Mouse (Mus musculus): ENCODE data around the gene Olfr648. TPM values are rescaled to one million over a fixed set of nuclear protein-coding genes. Genes with fewer than 3 reads are reported as not detected.

Gene Olfr648
- polyA plus RNA-seq, 1 experiment: 0.18 TPM

DNA sequence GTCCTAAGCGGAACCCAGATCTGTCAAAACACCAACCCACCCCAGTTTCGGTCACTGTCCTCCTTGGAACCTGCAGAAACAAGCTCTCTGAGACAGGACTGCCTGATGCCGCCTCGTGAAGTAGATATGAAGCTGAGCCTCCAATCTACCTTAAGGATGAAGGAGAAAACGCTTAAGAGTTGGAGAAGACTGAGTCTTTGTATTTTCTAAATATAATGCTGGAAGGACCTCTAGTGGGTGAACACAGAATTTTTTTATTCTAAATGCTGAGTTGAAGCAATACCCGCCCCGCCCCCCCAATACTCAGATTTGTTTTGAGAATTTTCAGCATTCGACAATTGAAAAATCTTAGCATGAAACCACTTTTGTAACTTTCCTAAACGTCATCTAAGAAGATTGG is 8.1 kb upstream of the Olfr648 start:
- WGBS: 63% methylated on average over 9 of the region's 9 CpGs
- no peaks in the 10 kb centered on the region for H3K4me1 ChIP-seq (ENCODE audit: control insufficient read depth, insufficient read depth, low read length)
- no peak for DNase-seq

DNA sequence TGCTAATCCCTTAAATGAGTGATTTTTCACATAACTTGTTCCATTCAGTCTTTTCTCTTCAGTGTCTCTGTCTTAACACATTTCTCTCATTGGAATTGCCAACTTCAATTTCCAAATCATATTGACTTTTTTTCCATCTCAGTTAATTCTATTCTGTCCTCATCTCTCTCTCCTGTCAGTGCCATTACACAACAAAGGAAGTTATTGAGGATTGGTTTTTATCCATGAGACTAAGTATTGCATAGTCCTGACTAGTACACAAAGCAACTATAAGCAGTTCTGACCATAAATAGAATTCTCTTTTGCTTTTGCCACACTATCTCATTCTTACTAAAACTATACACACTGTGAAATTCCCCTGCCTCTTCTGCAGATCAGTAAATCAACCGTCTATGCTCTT is 4.1 kb downstream of the Olfr648 start:
- H3K27me3 ChIP-seq (ENCODE audit: control insufficient read depth, insufficient read depth, low read length): no peaks in the 10 kb centered on the region
- H3K4me3 ChIP-seq (replicated peaks; ENCODE audit: insufficient read depth, low read depth, low read length): no peak overlapping the region
- no peak overlapping the region for H3K27ac ChIP-seq (ENCODE audit: insufficient read depth, low read length)
- no peak for DNase-seq
- H3K4me1 ChIP-seq (ENCODE audit: control insufficient read depth, insufficient read depth, low read length): no peaks in the 10 kb centered on the region
- WGBS: 61% methylated on average over 1 of the region's 1 CpGs
- TF ChIP-seq CTCF (IDR thresholded peaks at IDR 0.05; ENCODE audit: borderline replicate concordance, insufficient read depth, low read depth, low read length): no peak
- TF ChIP-seq POLR2A (IDR thresholded peaks at IDR 0.05; ENCODE audit: borderline replicate concordance, insufficient read depth, low read length): no peak

More for the DNA sequence above, 8.1 kb upstream of the Olfr648 start:
- Histone ChIP-seq H3K27ac (ENCODE audit: insufficient read depth, low read length) (no peak overlapping the region), H3K4me3 (replicated peaks; ENCODE audit: insufficient read depth, low read depth, low read length) (no peak overlapping the region), H3K27me3 (ENCODE audit: control insufficient read depth, insufficient read depth, low read length) (no peaks in the 10 kb centered on the region)
- TF ChIP-seq CTCF (IDR thresholded peaks at IDR 0.05; ENCODE audit: borderline replicate concordance, insufficient read depth, low read depth, low read length) (no peak), POLR2A (IDR thresholded peaks at IDR 0.05; ENCODE audit: borderline replicate concordance, insufficient read depth, low read length) (no peak)

DNA sequence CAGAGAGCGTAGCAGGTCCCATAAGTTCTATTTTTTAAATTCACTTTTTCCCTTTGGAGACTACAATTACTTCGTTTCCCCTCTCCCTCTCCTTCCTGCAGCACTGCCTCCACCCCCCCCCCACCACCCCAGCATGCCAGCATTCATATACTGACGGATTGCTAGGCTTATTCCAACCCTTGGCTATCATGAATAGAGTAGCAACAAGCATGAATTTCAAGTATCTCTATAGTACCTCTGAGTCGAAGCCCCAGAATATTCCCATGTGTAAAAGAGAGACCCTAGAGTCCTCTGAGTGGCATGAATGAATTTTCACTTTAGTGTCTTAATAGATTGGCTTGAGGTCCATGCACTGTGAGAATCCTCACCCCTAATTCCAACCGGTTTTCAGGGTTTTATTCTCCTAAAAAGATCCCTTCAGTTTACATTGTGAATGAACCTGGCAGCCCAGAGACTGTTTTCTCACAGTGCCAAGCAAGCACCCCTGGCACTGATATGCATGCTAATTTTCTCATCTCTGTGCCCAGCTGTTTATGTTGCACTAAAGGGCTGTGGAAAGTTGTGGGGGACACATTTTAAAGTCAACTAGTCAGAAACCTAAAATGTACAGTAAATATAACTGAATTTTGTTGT is 4.7 kb downstream of the Olfr648 start:
- WGBS: 43% methylated on average over 5 of the region's 5 CpGs
- no peak for TF ChIP-seq CTCF (IDR thresholded peaks at IDR 0.05; ENCODE audit: borderline replicate concordance, insufficient read depth, low read depth, low read length)
- TF ChIP-seq POLR2A (IDR thresholded peaks at IDR 0.05; ENCODE audit: borderline replicate concordance, insufficient read depth, low read length): no peak
- Histone ChIP-seq H3K4me3 (replicated peaks; ENCODE audit: insufficient read depth, low read depth, low read length) (no peak overlapping the region), H3K4me1 (ENCODE audit: control insufficient read depth, insufficient read depth, low read length) (no peaks in the 10 kb centered on the region), H3K27me3 (ENCODE audit: control insufficient read depth, insufficient read depth, low read length) (no peaks in the 10 kb centered on the region), H3K27ac (ENCODE audit: insufficient read depth, low read length) (no peak overlapping the region)
- no peak for DNase-seq

DNA sequence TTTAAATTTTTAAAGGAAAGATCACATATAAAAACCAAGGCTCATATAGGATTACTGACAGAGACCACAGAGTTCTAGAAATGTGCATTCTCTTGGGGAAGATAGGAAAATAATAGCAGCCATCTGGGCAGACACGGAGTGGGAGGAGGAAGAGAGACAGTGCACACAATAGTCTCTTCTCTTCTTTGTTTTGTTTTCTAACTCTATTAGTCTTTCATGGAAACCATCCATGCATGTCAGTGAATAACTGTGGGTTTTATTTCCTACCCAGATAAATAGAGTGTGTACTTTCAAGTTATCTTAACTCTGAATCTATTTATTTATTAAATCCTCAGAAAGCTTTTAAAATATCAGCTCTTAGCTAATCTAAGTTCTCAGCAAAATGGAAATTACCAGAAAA is 8.1 kb downstream of the Olfr648 start:
- 10% methylated on average over 1 of the region's 1 CpGs for WGBS
- Histone ChIP-seq H3K27me3 (ENCODE audit: control insufficient read depth, insufficient read depth, low read length) (no peaks in the 10 kb centered on the region), H3K4me1 (ENCODE audit: control insufficient read depth, insufficient read depth, low read length) (no peaks in the 10 kb centered on the region), H3K27ac (ENCODE audit: insufficient read depth, low read length) (no peak overlapping the region), H3K4me3 (replicated peaks; ENCODE audit: insufficient read depth, low read depth, low read length) (no peak overlapping the region)
- TF ChIP-seq CTCF (IDR thresholded peaks at IDR 0.05; ENCODE audit: borderline replicate concordance, insufficient read depth, low read depth, low read length) (no peak), POLR2A (IDR thresholded peaks at IDR 0.05; ENCODE audit: borderline replicate concordance, insufficient read depth, low read length) (no peak)
- no peak for DNase-seq

DNA sequence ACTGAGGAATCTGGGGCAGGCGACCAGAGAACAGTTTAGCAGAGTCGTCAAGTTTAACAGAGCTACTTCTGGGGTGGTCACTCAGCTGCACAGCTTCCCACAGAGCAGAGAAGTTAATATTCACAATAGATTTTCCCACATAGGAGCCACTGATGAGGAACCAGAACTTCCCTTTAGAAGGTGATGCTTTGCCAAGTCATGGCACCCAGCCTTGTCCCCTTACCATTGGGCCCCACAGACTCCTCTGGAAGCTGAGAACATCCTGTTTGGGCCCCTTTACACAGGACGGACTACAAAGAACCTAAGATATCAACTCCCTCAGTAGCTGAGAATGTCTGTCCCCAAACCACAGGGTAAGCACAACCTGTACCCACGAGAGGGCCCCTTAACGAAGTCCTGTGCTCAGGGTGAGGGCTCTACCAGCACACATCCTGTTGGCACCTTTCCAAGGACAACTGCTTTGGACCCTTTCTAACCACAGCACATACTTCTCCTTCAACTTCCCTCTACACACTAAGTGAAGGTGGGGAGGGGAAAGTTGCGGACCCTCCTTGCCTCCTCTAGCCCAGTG is 13.5 kb downstream of the Olfr648 start:
- no peak for DNase-seq
- TF ChIP-seq CTCF (IDR thresholded peaks at IDR 0.05; ENCODE audit: borderline replicate concordance, insufficient read depth, low read depth, low read length) (no peak), POLR2A (IDR thresholded peaks at IDR 0.05; ENCODE audit: borderline replicate concordance, insufficient read depth, low read length) (no peak)
- H3K27ac ChIP-seq (ENCODE audit: insufficient read depth, low read length): no peak overlapping the region
- no peak overlapping the region for H3K4me3 ChIP-seq (replicated peaks; ENCODE audit: insufficient read depth, low read depth, low read length)
- H3K27me3 ChIP-seq (ENCODE audit: control insufficient read depth, insufficient read depth, low read length): no peaks in the 10 kb centered on the region
- no peaks in the 10 kb centered on the region for H3K4me1 ChIP-seq (ENCODE audit: control insufficient read depth, insufficient read depth, low read length)
- 73% methylated on average over 6 of the region's 6 CpGs for WGBS

DNA sequence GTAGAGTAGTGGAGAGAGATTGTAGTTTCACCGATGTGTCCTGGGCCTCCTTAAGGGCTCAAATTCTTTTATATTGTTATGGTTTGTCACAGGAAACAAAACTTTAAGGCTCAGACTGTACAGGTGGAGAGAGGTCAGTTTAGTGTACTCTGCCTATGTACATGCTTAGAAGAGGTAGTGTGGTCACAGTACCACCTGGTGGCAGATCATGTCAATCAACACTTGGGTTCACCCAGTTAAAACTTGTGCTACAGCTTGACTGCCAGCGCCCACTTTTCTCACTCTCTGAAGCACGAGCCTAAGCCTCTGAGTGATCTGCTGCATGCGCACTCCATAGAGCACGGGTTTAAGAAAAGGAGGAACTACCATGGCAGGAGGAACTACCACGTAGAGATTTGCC is 16.1 kb downstream of the Olfr648 start:
- Histone ChIP-seq H3K4me3 (replicated peaks; ENCODE audit: insufficient read depth, low read depth, low read length) (no peak overlapping the region), H3K4me1 (ENCODE audit: control insufficient read depth, insufficient read depth, low read length) (no peaks in the 10 kb centered on the region), H3K27ac (ENCODE audit: insufficient read depth, low read length) (no peak overlapping the region), H3K27me3 (ENCODE audit: control insufficient read depth, insufficient read depth, low read length) (no peaks in the 10 kb centered on the region)
- no peak for TF ChIP-seq CTCF (IDR thresholded peaks at IDR 0.05; ENCODE audit: borderline replicate concordance, insufficient read depth, low read depth, low read length)
- no peak for TF ChIP-seq POLR2A (IDR thresholded peaks at IDR 0.05; ENCODE audit: borderline replicate concordance, insufficient read depth, low read length)
- no peak for DNase-seq
- 85% methylated on average over 6 of the region's 6 CpGs for WGBS

DNA sequence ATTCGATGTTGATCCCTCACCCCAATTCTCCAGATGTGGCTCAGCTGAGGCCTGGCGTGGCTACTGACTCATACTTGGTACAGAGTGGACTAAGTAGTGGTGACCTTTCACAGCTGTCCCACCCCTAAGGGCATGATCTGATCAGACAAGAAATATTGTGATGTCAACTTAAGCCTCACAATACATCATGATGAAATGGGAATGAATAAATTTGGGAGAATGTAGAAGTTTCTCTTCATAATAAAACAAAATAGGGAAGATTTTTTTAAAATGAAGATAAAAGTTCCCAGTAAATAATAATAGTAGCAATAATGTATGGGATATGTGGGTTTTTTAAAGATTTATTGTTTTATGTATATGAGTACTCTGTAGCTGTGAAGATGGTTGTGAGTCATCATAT is 32.7 kb downstream of the Olfr648 start, which contains the start of gene Ubqlnl:
Gene Ubqlnl, minus strand, starts transcription at position 101 of the 400 bp plus-strand sequence.
- no peak for TF ChIP-seq POLR2A (IDR thresholded peaks at IDR 0.05; ENCODE audit: borderline replicate concordance, insufficient read depth, low read length)
- TF ChIP-seq CTCF (IDR thresholded peaks at IDR 0.05; ENCODE audit: borderline replicate concordance, insufficient read depth, low read depth, low read length): no peak
- H3K4me1 ChIP-seq (ENCODE audit: control insufficient read depth, insufficient read depth, low read length): no peaks in the 10 kb centered on the region
- H3K27me3 ChIP-seq (ENCODE audit: control insufficient read depth, insufficient read depth, low read length): no peaks in the 10 kb centered on the region
- no peak for DNase-seq
- WGBS: 90% methylated on average over 2 of the region's 2 CpGs
- no peak within 1 kb of the TSS for H3K4me3 ChIP-seq (replicated peaks; ENCODE audit: insufficient read depth, low read depth, low read length)
- no peak within 1 kb of the TSS for H3K27ac ChIP-seq (ENCODE audit: insufficient read depth, low read length)

DNA sequence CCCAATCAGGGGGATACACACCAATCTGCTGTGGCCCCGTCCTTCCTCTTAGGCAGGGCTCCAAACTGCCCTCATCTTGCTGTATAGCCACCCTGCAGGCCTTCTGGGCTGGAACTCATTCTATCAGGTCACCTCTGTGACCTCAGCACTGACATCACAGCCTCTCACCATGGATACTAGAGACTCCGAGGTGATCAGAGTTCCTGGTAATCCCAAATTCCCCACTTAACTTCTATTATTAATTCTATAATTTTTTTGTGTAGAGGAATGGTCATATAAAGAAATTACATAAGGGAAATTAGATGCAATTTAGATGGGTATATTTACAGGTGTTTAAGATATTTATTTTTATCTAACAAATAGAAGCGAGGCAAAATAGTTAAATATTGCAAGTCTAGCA is 40.0 kb downstream of the Olfr648 start, which contains the start of gene Ubqln3:
Gene Ubqln3, minus strand, starts transcription at position 101 of the 400 bp plus-strand sequence.
- Histone ChIP-seq H3K27me3 (ENCODE audit: control insufficient read depth, insufficient read depth, low read length) (no peaks in the 10 kb centered on the region), H3K27ac (ENCODE audit: insufficient read depth, low read length) (no peak within 1 kb of the TSS), H3K4me1 (ENCODE audit: control insufficient read depth, insufficient read depth, low read length) (no peaks in the 10 kb centered on the region), H3K4me3 (replicated peaks; ENCODE audit: insufficient read depth, low read depth, low read length) (no peak within 1 kb of the TSS)
- 55% methylated on average over 3 of the region's 3 CpGs for WGBS
- TF ChIP-seq CTCF (IDR thresholded peaks at IDR 0.05; ENCODE audit: borderline replicate concordance, insufficient read depth, low read depth, low read length) (no peak), POLR2A (IDR thresholded peaks at IDR 0.05; ENCODE audit: borderline replicate concordance, insufficient read depth, low read length) (no peak)
- no peak for DNase-seq
